Mouse (Mus musculus): ENCODE data around the gene Wdr90. TPM values are rescaled to one million over a fixed set of nuclear protein-coding genes. Genes with fewer than 3 reads are reported as not detected.

Wdr90 gene
- total and polyA plus RNA-seq, 3 experiments = 1.2 to 8.5 (median 1.3) TPM

DNA sequence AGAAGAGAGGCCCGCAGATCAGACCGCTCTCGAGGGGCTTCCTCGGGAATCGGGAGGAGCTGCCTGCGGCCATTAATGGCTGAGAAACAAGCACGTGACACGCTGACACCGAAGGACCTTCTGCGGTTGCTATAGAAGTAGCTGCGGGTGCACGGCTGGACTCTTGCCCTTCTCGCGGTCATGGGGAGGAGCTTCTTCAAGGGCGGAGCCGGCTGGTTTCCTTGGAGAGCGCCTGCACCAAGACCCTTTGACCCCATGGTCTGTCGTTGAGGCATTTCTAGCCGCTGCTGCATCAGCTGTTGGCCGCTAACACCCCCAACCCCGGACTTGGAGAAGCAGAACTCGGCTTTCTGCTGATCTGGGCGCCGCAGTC, 28.0 kb downstream of the Wdr90 start, which contains the start of gene Stub1:
Gene Stub1 (minus strand): TSS at position 114 of the 373 bp plus-strand sequence.
- H3K36me3 ChIP-seq (ENCODE audit: control insufficient read depth, insufficient read depth, low read length) = no peaks in the 10 kb centered on the region; the same call in 1 of the 2 replicates
- TF ChIP-seq EP300 (IDR thresholded peaks at IDR 0.05; ENCODE audit: insufficient read depth, low read depth, low read length) = no peak
- TF ChIP-seq POLR2A (IDR thresholded peaks at IDR 0.05; ENCODE audit: insufficient read depth, low read depth, low read length) = no peak; the same call in none of the 2 replicates
- TF ChIP-seq CTCF (IDR thresholded peaks at IDR 0.05) = no peak
- intact Hi-C loops (cut with DNase I) = loop anchor here (5.0 kb wide), 1 partner anchor 34 kb away; the partner anchor contains the start of gene Mcrip2
- WGBS = under 1% methylated on average over 24 of the region's 24 CpGs
- H3K4me3 ChIP-seq = peak within 1 kb of the TSS; percentile 85
- H3K79me2 ChIP-seq (replicated peaks; ENCODE audit: control insufficient read depth, insufficient read depth, low read length) = peaks cover 2% of the 10 kb centered on the region
- DNase-seq = peak; percentile 93 to 94
- no peaks in the 10 kb centered on the region for H3K27me3 ChIP-seq (ENCODE audit: control insufficient read depth, insufficient read depth, low read length)
- H3K4me1 ChIP-seq (ENCODE audit: control insufficient read depth, insufficient read depth, low read length) = peaks cover 28% of the 10 kb centered on the region
- peak within 1 kb of the TSS; percentile 100 for H3K27ac ChIP-seq
- H3K9ac ChIP-seq (ENCODE audit: low read depth, low read length) = peak within 1 kb of the TSS; percentile 85

GRCm38 (mm10) chr17:25832436-25833290, 28.6 kb downstream of the Wdr90 start:
- peak; percentile 100 for DNase-seq
- Histone ChIP-seq H3K79me2 (replicated peaks; ENCODE audit: control insufficient read depth, insufficient read depth, low read length) (peaks cover 2% of the 10 kb centered on the region), H3K4me1 (ENCODE audit: control insufficient read depth, insufficient read depth, low read length) (peaks cover 26% of the 10 kb centered on the region), H3K27me3 (ENCODE audit: control insufficient read depth, insufficient read depth, low read length) (no peaks in the 10 kb centered on the region), H3K9ac (ENCODE audit: low read depth, low read length) (peak overlapping the region; percentile 85), H3K27ac (peak overlapping the region; percentile 100), H3K4me3 (peak overlapping the region; percentile 85), H3K36me3 (ENCODE audit: control insufficient read depth, insufficient read depth, low read length) (no peaks in the 10 kb centered on the region; the same call in 1 of the 2 replicates)
- intact Hi-C loops (cut with DNase I) = loop anchor here (5.0 kb wide), 1 partner anchor 35 kb away; the partner anchor contains the start of gene Mcrip2
- TF ChIP-seq EP300 (IDR thresholded peaks at IDR 0.05; ENCODE audit: insufficient read depth, low read depth, low read length) (0 out of 2 replicates have a peak, but pooled peaks have one; percentile 8), CTCF (IDR thresholded peaks at IDR 0.05) (no peak), POLR2A (IDR thresholded peaks at IDR 0.05; ENCODE audit: insufficient read depth, low read depth, low read length) (peak; percentile 83; the same call in 1 of the 2 replicates)
- WGBS = under 1% methylated on average over 77 of the region's 77 CpGs

DNA sequence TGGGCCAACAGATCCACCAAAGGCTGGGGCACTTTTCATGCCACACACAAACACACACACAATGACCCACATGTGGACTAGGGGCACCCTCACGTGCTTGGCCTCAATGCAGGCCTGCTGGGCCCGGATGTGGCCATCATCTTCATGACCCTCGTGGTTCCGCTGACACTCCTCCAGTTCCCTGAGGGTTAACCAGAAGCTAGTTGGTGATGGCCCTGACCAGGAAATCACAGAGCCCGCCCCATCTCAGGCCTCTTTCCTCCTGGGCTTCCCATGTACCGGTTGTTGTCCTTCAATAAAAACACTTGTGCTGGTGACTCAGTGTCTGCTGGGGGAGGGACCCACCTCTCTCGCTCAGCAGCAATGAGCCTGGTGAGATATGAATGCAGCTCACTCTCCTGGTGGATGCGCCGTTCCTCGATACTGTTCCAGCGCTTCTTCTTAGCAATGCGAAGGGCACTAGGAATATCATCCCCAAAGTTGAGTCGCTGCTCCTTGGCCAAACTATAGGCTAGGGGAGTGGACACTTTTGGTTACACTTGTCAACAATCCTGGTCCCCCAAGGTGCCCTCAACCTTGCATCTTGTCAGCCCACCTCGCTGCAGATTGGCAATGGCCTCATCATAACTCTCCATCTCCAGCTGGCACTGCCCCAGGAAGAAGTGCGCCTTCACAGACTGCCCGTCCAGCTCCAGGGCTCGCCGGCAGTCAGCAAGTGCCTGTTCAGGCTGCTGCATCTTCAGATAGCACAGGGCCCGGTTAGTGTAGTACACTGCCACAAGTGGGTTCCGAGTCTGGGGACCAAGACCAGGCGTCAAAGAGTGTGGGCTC, 29.6 kb downstream of the Wdr90 start:
- peaks cover 2% of the 10 kb centered on the region for H3K79me2 ChIP-seq (replicated peaks; ENCODE audit: control insufficient read depth, insufficient read depth, low read length)
- no peaks in the 10 kb centered on the region; the same call in 1 of the 2 replicates for H3K36me3 ChIP-seq (ENCODE audit: control insufficient read depth, insufficient read depth, low read length)
- no peaks in the 10 kb centered on the region for H3K27me3 ChIP-seq (ENCODE audit: control insufficient read depth, insufficient read depth, low read length)
- peak overlapping the region; percentile 85 for H3K4me3 ChIP-seq
- H3K4me1 ChIP-seq (ENCODE audit: control insufficient read depth, insufficient read depth, low read length) = peaks cover 23% of the 10 kb centered on the region
- intact Hi-C loops (cut with DNase I) = loop anchor here (5.0 kb wide), 1 partner anchor 36 kb away; the partner anchor contains the start of gene Mcrip2
- peak overlapping the region; percentile 100 for H3K27ac ChIP-seq
- 28% methylated on average over 21 of the region's 21 CpGs for WGBS
- TF ChIP-seq EP300 (IDR thresholded peaks at IDR 0.05; ENCODE audit: insufficient read depth, low read depth, low read length) = no peak
- TF ChIP-seq POLR2A (IDR thresholded peaks at IDR 0.05; ENCODE audit: insufficient read depth, low read depth, low read length) = 0 out of 2 replicates have a peak, but pooled peaks have one; percentile 10
- DNase-seq = no peak
- H3K9ac ChIP-seq (ENCODE audit: low read depth, low read length) = peak overlapping the region; percentile 85

GRCm38 (mm10) chr17:25830806-25831431, 30.4 kb downstream of the Wdr90 start:
- Histone ChIP-seq H3K4me1 (ENCODE audit: control insufficient read depth, insufficient read depth, low read length) (peaks cover 20% of the 10 kb centered on the region), H3K79me2 (replicated peaks; ENCODE audit: control insufficient read depth, insufficient read depth, low read length) (peaks cover 2% of the 10 kb centered on the region), H3K4me3 (no peak overlapping the region), H3K9ac (ENCODE audit: low read depth, low read length) (no peak overlapping the region), H3K27ac (no peak overlapping the region), H3K27me3 (ENCODE audit: control insufficient read depth, insufficient read depth, low read length) (no peaks in the 10 kb centered on the region), H3K36me3 (ENCODE audit: control insufficient read depth, insufficient read depth, low read length) (no peaks in the 10 kb centered on the region; the same call in 1 of the 2 replicates)
- intact Hi-C loops (cut with DNase I) = loop anchor here (5.0 kb wide), 1 partner anchor 36 kb away; the partner anchor contains the start of gene Mcrip2
- 84% methylated on average over 14 of the region's 14 CpGs for WGBS
- DNase-seq = no peak
- TF ChIP-seq CTCF (IDR thresholded peaks at IDR 0.05) (no peak), EP300 (IDR thresholded peaks at IDR 0.05; ENCODE audit: insufficient read depth, low read depth, low read length) (no peak), POLR2A (IDR thresholded peaks at IDR 0.05; ENCODE audit: insufficient read depth, low read depth, low read length) (no peak)

GRCm38 (mm10) chr17:25830200-25830753, 31.0 kb downstream of the Wdr90 start:
- no peak for DNase-seq
- Histone ChIP-seq H3K9ac (ENCODE audit: low read depth, low read length) (no peak overlapping the region), H3K27me3 (ENCODE audit: control insufficient read depth, insufficient read depth, low read length) (no peaks in the 10 kb centered on the region), H3K79me2 (replicated peaks; ENCODE audit: control insufficient read depth, insufficient read depth, low read length) (peaks cover 1% of the 10 kb centered on the region), H3K4me1 (ENCODE audit: control insufficient read depth, insufficient read depth, low read length) (peaks cover 16% of the 10 kb centered on the region), H3K4me3 (no peak overlapping the region), H3K36me3 (ENCODE audit: control insufficient read depth, insufficient read depth, low read length) (no peaks in the 10 kb centered on the region; the same call in 1 of the 2 replicates), H3K27ac (no peak overlapping the region)
- intact Hi-C loops (cut with DNase I) = loop anchor here (5.0 kb wide), 1 partner anchor 37 kb away; the partner anchor contains the start of gene Mcrip2
- WGBS = 81% methylated on average over 4 of the region's 4 CpGs
- TF ChIP-seq EP300 (IDR thresholded peaks at IDR 0.05; ENCODE audit: insufficient read depth, low read depth, low read length) = no peak
- TF ChIP-seq POLR2A (IDR thresholded peaks at IDR 0.05; ENCODE audit: insufficient read depth, low read depth, low read length) = no peak
- no peak for TF ChIP-seq CTCF (IDR thresholded peaks at IDR 0.05)

Measured in heart, adult 2 months (tissue).